ENCODE assay signal across 29 mouse cellular contexts in genomic region chr1:135210421-135210820, GRCm38 (mm10). TPM values are rescaled to one million over a fixed set of nuclear protein-coding genes. Genes with fewer than 3 reads are reported as not detected.
A peak's percentile ranks its signal among the peaks of the same experiment; 100 is the strongest.
DNase-seq lines count a peak whose midpoint lies in the region; ATAC-seq and TF ChIP-seq lines count a peak whose summit lies in the region.
"Had no signal": no experiment of that assay in that cellular context is flagged by ENCODE, and none has a peak within 500 bp of the region (broad histone marks: within the 10 kb centered on the region; RNA-seq: fewer than 3 reads in every experiment).

No protein-coding gene starts in this region.

- H3K27ac ChIP-seq in liver, adult 2 months (replicated peaks; ENCODE audit: insufficient read depth, low read depth, low read length): 0 out of 2 replicates have a peak overlapping the region, but pooled peaks have one; percentile 22
- no peak overlapping the region for H3K27ac ChIP-seq in liver, embryonic 12.5 days
- H3K27ac ChIP-seq: embryonic facial prominence, embryonic 13.5 days; embryonic facial prominence, embryonic 15.5 days; forebrain, embryonic 10.5 days; forebrain, embryonic 12.5 days had no signal

- DNase-seq in liver, adult 2 months (ENCODE audit: extremely low read depth, low read depth, low spot score): peak; percentile 60
- peak; percentile 22 for DNase-seq in retina, postnatal 1 day
- DNase-seq in retina, embryonic 14.5 days (ENCODE audit: low spot score): no peak
- DNase-seq in right cerebral cortex, postnatal 4 days: no peak
- no peak for DNase-seq in heart, adult 11 months
- DNase-seq: adrenal gland, adult 8-10 months; adrenal gland, postnatal 14 days; adrenal gland, postnatal 36 days; B cell, adult 2 months; cerebellum, adult 11-12 months; cerebellum, adult 2 months; cerebellum, adult 9-11 months; cerebellum, postnatal 14 days; cerebellum, postnatal 36 days; embryo, embryonic 11 days had no signal

- no peak for ATAC-seq in liver, embryonic 12.5 days
- ATAC-seq: CD4-positive, CD25-positive, alpha-beta regulatory T cell, adult 4 months; forebrain, embryonic 14.5 days; forebrain, embryonic 16.5 days had no signal

- 9% methylated on average over 5 of the region's 5 CpGs for WGBS in liver, adult 2 months
- WGBS in liver, embryonic 12.5 days (ENCODE audit: insufficient replicate concordance): 52% methylated on average over 5 of the region's 5 CpGs

- H3K9me3 ChIP-seq in liver, embryonic 12.5 days (replicated peaks): no peaks in the 10 kb centered on the region
- H3K9me3 ChIP-seq: embryonic facial prominence, embryonic 13.5 days; embryonic facial prominence, embryonic 15.5 days; forebrain, embryonic 10.5 days; forebrain, embryonic 12.5 days had no signal

- H3ac ChIP-seq in myocyte (ENCODE audit: control insufficient read depth, insufficient read length): no peak overlapping the region

- H3K9ac ChIP-seq in liver, adult 2 months (ENCODE audit: low read depth, low read length): no peak overlapping the region
- no peak overlapping the region for H3K9ac ChIP-seq in liver, embryonic 12.5 days
- H3K9ac ChIP-seq: embryonic facial prominence, embryonic 13.5 days; embryonic facial prominence, embryonic 15.5 days; forebrain, embryonic 12.5 days had no signal

- no peaks in the 10 kb centered on the region for H3K36me3 ChIP-seq in liver, adult 2 months (ENCODE audit: control insufficient read depth, insufficient read depth, low read length)
- no peaks in the 10 kb centered on the region for H3K36me3 ChIP-seq in liver, embryonic 12.5 days
- no peaks in the 10 kb centered on the region for H3K36me3 ChIP-seq in myocyte (ENCODE audit: control insufficient read depth, insufficient read depth)
- H3K36me3 ChIP-seq: embryonic facial prominence, embryonic 13.5 days; embryonic facial prominence, embryonic 15.5 days; forebrain, embryonic 10.5 days; forebrain, embryonic 12.5 days had no signal

- H3K4me2 ChIP-seq in liver, embryonic 12.5 days: no peak overlapping the region
- H3K4me2 ChIP-seq in myocyte (ENCODE audit: low read depth): peak overlapping the region; percentile 53
- H3K4me2 ChIP-seq: embryonic facial prominence, embryonic 13.5 days; embryonic facial prominence, embryonic 15.5 days; forebrain, embryonic 12.5 days had no signal

- TF ChIP-seq POLR2A in liver, adult 2 months (IDR thresholded peaks at IDR 0.05; ENCODE audit: extremely low read depth, insufficient read depth, low read length): no peak
- TF ChIP-seq POLR2A in myocyte (IDR thresholded peaks at IDR 0.05; ENCODE audit: insufficient read length, low read depth): no peak

- no peaks in the 10 kb centered on the region for H3K79me2 ChIP-seq in liver, adult 2 months (ENCODE audit: control insufficient read depth, insufficient read depth, low read length)
- H3K79me2 ChIP-seq in myocyte (ENCODE audit: control insufficient read depth, insufficient read depth): no peaks in the 10 kb centered on the region

- TF ChIP-seq CTCF in liver, adult 2 months (IDR thresholded peaks at IDR 0.05; ENCODE audit: low read depth, low read length): no peak

- no peak overlapping the region for H3K4me3 ChIP-seq in liver, adult 2 months (ENCODE audit: insufficient read depth, low read depth, low read length)
- H3K4me3 ChIP-seq in liver, embryonic 12.5 days: no peak overlapping the region
- H3K4me3 ChIP-seq in myocyte: no peak overlapping the region
- H3K4me3 ChIP-seq: embryonic facial prominence, embryonic 13.5 days; embryonic facial prominence, embryonic 15.5 days; erythroblast, embryonic 14.5 days; forebrain, embryonic 10.5 days; forebrain, embryonic 12.5 days had no signal

- peaks cover 3% of the 10 kb centered on the region; the same call in 1 of the 2 replicates for H3K4me1 ChIP-seq in liver, adult 2 months (ENCODE audit: control insufficient read depth, insufficient read depth, low read length)
- H3K4me1 ChIP-seq in liver, embryonic 12.5 days: peaks cover 28% of the 10 kb centered on the region
- H3K4me1 ChIP-seq: embryonic facial prominence, embryonic 13.5 days; embryonic facial prominence, embryonic 15.5 days; forebrain, embryonic 12.5 days had no signal

- H3K27me3 ChIP-seq in liver, adult 2 months (ENCODE audit: control insufficient read depth, insufficient read depth, low read length): no peaks in the 10 kb centered on the region
- H3K27me3 ChIP-seq in liver, embryonic 12.5 days (replicated peaks): no peaks in the 10 kb centered on the region; the same call in 1 of the 2 replicates
- no peaks in the 10 kb centered on the region for H3K27me3 ChIP-seq in myocyte (ENCODE audit: control insufficient read depth, insufficient read depth, insufficient read length)
- H3K27me3 ChIP-seq: embryonic facial prominence, embryonic 13.5 days; embryonic facial prominence, embryonic 15.5 days; forebrain, embryonic 12.5 days had no signal

TF ChIP-seq in myocyte, 11 proteins besides CTCF, POLR2A, EP300 and RAD21:
- TF ChIP-seq TCF12 (IDR thresholded peaks at IDR 0.05; ENCODE audit: insufficient read depth, poor library complexity, severe bottlenecking) (no peak), MAX (IDR thresholded peaks at IDR 0.05; ENCODE audit: low read depth) (no peak), E2F4 (IDR thresholded peaks at IDR 0.05; ENCODE audit: insufficient read depth) (no peak), POLR2AphosphoS2 (IDR thresholded peaks at IDR 0.05; ENCODE audit: insufficient read length, low read depth) (no peak), MYOG (IDR thresholded peaks at IDR 0.05; ENCODE audit: control insufficient read depth in 1 of 3, insufficient read depth in 1 of 3, insufficient read length in 2 of 3, low read depth in 2 of 3) (no peak), MYOD1 (IDR thresholded peaks at IDR 0.05; ENCODE audit: control insufficient read depth in 1 of 3, insufficient read length in 2 of 3, low read depth in 2 of 3) (no peak), REST (IDR thresholded peaks at IDR 0.05; ENCODE audit: insufficient read depth, insufficient read length) (no peak), TCF3 (IDR thresholded peaks at IDR 0.05; ENCODE audit: insufficient read length, low read depth) (no peak), SRF (IDR thresholded peaks at IDR 0.05; ENCODE audit: control insufficient read depth, insufficient read length, low read depth) (no peak), CEBPB (IDR thresholded peaks at IDR 0.05; ENCODE audit: insufficient read depth, poor library complexity, severe bottlenecking) (no peak), USF1 (IDR thresholded peaks at IDR 0.05; ENCODE audit: low read depth) (no peak)

RNA-seq across cellular contexts. Expression of gene Gpr37l1, which starts 42.9 kb away (rescaled TPM):
- 0.07 TPM in 1 of 2 replicates, not detected in the other for total RNA-seq in liver, adult 2 months (2014; rRNA removed)
- polyA plus RNA-seq in liver, adult 2 months (2012; rRNA removed): 0.04 TPM in 1 of 2 replicates, not detected in the other
- not detected in 2 replicates for polyA plus RNA-seq in liver, embryonic 12.5 days (2016; fragmentation: Nextera tagmentation; extraction: Ambion mirVana)
- 0.07 TPM for polyA plus RNA-seq in myocyte (2012; fragmentation: generic; extraction: Trizol)
- total RNA-seq: common myeloid progenitor, adult 5-6 weeks; ES-E14; MEL had no signal
- polyA plus RNA-seq: CD4-positive, CD25-positive, alpha-beta regulatory T cell, adult 4 months; embryonic facial prominence, embryonic 11.5 days; embryonic facial prominence, embryonic 13.5 days; embryonic facial prominence, embryonic 15.5 days; erythroblast, embryonic 14.5 days; forebrain, embryonic 10.5 days; forebrain, embryonic 12.5 days had no signal

RNA-seq across cellular contexts. Expression of gene Elf3, which starts 47.9 kb away (rescaled TPM):
- total RNA-seq in liver, adult 2 months (2014; rRNA removed): 0.13 and 0.18 TPM in 2 replicates
- 0.41 and 0.64 TPM in 2 replicates for polyA plus RNA-seq in liver, adult 2 months (2012; rRNA removed)
- polyA plus RNA-seq in liver, embryonic 12.5 days (2016; fragmentation: Nextera tagmentation; extraction: Ambion mirVana): 1.1 and 1.8 TPM in 2 replicates
- 0.10 TPM for polyA plus RNA-seq in myocyte (2012; fragmentation: generic; extraction: Trizol)
- total RNA-seq: adrenal gland, postnatal 36 days; common myeloid progenitor, adult 5-6 weeks; MEL had no signal
- polyA plus RNA-seq: CD4-positive, CD25-positive, alpha-beta regulatory T cell, adult 4 months; erythroblast, embryonic 14.5 days had no signal

Comparison
In these comparisons a context has a peak if more than half of its experiments do, and no peak if none do; other contexts are left out.
1. DNase-seq: peak in liver, adult 2 months (single experiment) and retina, postnatal 1 day (single experiment); none in retina, embryonic 14.5 days (single experiment), right cerebral cortex, postnatal 4 days (single experiment) and heart, adult 11 months (single experiment).